Mouse (Mus musculus): ENCODE measurements around the gene Mymk.

Mymk gene

GRCm38 (mm10) chr2:27071978-27072377 lies at the start of gene Mymk:
TSS of gene Mymk (minus strand) at chr2:27072179.
- no peak for DNase-seq

GRCm38 (mm10) chr2:27120241-27120641 lies 48.3 kb upstream of the Mymk start:
- DNase-seq, result no peak

GRCm38 (mm10) chr2:27119766-27120165 lies 47.8 kb upstream of the Mymk start:
- no peak for DNase-seq

- DNase-seq, result no peak
Measured at GRCm38 (mm10) chr2:27118452-27118851, 46.5 kb upstream of the Mymk start.

- DNase-seq, result no peak
Measured at GRCm38 (mm10) chr2:27114169-27114568, 42.2 kb upstream of the Mymk start.

- no peak for DNase-seq
Measured at GRCm38 (mm10) chr2:27112585-27112984, 40.6 kb upstream of the Mymk start.

- DNase-seq, result peak; percentile 61
Measured at GRCm38 (mm10) chr2:27109052-27109451, 37.1 kb upstream of the Mymk start.

- no peak for DNase-seq
Measured at GRCm38 (mm10) chr2:27108144-27108543, 36.2 kb upstream of the Mymk start.

- DNase-seq, result no peak
Measured at GRCm38 (mm10) chr2:27106816-27107215, 34.8 kb upstream of the Mymk start.

- DNase-seq, result no peak
Measured at GRCm38 (mm10) chr2:27103554-27103953, 31.6 kb upstream of the Mymk start.

GRCm38 (mm10) chr2:27097776-27098175 lies 25.8 kb upstream of the Mymk start:
- DNase-seq, result no peak

GRCm38 (mm10) chr2:27097241-27097656 lies 25.3 kb upstream of the Mymk start:
- DNase-seq, result no peak

GRCm38 (mm10) chr2:27096341-27096981 lies 24.5 kb upstream of the Mymk start:
- no peak for DNase-seq

- DNase-seq, result no peak
Measured at GRCm38 (mm10) chr2:27095178-27095577, 23.2 kb upstream of the Mymk start.

GRCm38 (mm10) chr2:27089238-27089637 lies 17.3 kb upstream of the Mymk start:
- DNase-seq, result no peak

GRCm38 (mm10) chr2:27088700-27089099 lies 16.7 kb upstream of the Mymk start:
- no peak for DNase-seq

GRCm38 (mm10) chr2:27088071-27088644 lies 16.2 kb upstream of the Mymk start:
- no peak for DNase-seq

GRCm38 (mm10) chr2:27087581-27087980 lies 15.6 kb upstream of the Mymk start:
- no peak for DNase-seq

- DNase-seq, result no peak
Measured at GRCm38 (mm10) chr2:27086483-27087010, 14.6 kb upstream of the Mymk start.

GRCm38 (mm10) chr2:27085801-27086200 lies 13.8 kb upstream of the Mymk start:
- no peak for DNase-seq

- DNase-seq, result no peak
Measured at GRCm38 (mm10) chr2:27084963-27085362, 13.0 kb upstream of the Mymk start.

- no peak for DNase-seq
Measured at GRCm38 (mm10) chr2:27083761-27084475, 11.9 kb upstream of the Mymk start.

GRCm38 (mm10) chr2:27079649-27080048 lies 7.7 kb upstream of the Mymk start:
- DNase-seq, result no peak

GRCm38 (mm10) chr2:27079152-27079584 lies 7.2 kb upstream of the Mymk start, which contains the start of gene Adamtsl2:
TSS of gene Adamtsl2 (plus strand) at chr2:27079379.
- peak; percentile 14 for DNase-seq

Measured in cerebellum, adult 11 months (tissue).